Mouse (Mus musculus): Measurements from ENCODE around the gene Tarbp2. TPM values are rescaled to one million over a fixed set of nuclear protein-coding genes. Genes with fewer than 3 reads are reported as not detected.

Gene Tarbp2
- polyA plus RNA-seq, 1 experiment: 121 TPM

DNA sequence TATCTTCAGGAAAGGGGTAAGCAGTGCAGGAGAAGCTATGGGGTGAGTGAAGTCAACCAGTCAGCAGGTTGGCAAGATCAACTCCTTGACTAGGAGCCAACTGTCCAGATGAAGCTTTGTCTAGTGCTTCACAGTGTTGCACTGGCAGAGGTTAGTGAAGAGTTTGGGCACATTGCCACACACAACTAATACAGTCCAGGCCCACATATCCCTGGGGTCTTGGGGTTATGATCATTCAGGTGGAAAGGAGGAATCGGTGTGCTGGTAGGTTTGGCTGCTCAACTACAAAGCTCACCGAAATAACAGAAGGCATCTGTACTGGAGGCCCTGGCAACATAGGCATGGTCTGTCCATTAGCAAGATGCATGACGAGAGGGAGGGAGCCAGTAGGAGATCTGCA is 29.5 kb downstream of the Tarbp2 start:
- TF ChIP-seq CTCF (IDR thresholded peaks at IDR 0.05; ENCODE audit: borderline replicate concordance, insufficient read depth, low read depth, low read length) (no peak), POLR2A (IDR thresholded peaks at IDR 0.05; ENCODE audit: borderline replicate concordance, insufficient read depth, low read length) (no peak)
- WGBS: 8% methylated on average over 3 of the region's 3 CpGs
- no peak overlapping the region for H3K4me3 ChIP-seq (replicated peaks; ENCODE audit: insufficient read depth, low read depth, low read length)
- no peaks in the 10 kb centered on the region for H3K27me3 ChIP-seq (ENCODE audit: control insufficient read depth, insufficient read depth, low read length)
- H3K27ac ChIP-seq (ENCODE audit: insufficient read depth, low read length): peak overlapping the region; percentile 93
- H3K4me1 ChIP-seq (ENCODE audit: control insufficient read depth, insufficient read depth, low read length): peaks cover 29% of the 10 kb centered on the region
- DNase-seq: peak; percentile 89 to 97

DNA sequence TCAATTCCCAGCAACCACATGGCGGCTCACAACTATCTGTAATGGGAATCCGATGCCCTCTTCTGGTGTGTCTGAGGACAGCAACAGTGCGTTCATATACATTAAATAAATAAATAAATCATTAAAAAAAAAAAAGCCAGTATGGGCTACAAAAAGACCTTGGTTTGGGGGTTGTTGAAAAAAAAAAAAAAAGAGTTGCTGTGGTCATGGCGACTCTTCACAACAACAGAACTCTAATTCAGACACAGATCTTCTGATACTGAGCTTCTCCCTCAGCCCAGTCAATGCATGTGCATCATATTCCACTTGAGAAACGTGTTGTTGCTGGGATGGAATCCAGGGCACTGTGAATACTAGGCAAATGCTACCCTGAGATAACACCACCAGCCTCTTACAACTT is 34.6 kb downstream of the Tarbp2 start:
- TF ChIP-seq CTCF (IDR thresholded peaks at IDR 0.05; ENCODE audit: borderline replicate concordance, insufficient read depth, low read depth, low read length) (no peak), POLR2A (IDR thresholded peaks at IDR 0.05; ENCODE audit: borderline replicate concordance, insufficient read depth, low read length) (no peak)
- no peaks in the 10 kb centered on the region for H3K27me3 ChIP-seq (ENCODE audit: control insufficient read depth, insufficient read depth, low read length)
- no peak overlapping the region for H3K4me3 ChIP-seq (replicated peaks; ENCODE audit: insufficient read depth, low read depth, low read length)
- peaks cover 6% of the 10 kb centered on the region; the same call in 1 of the 2 replicates for H3K4me1 ChIP-seq (ENCODE audit: control insufficient read depth, insufficient read depth, low read length)
- H3K27ac ChIP-seq (ENCODE audit: insufficient read depth, low read length): no peak overlapping the region
- no peak for DNase-seq
- WGBS: 91% methylated on average over 5 of the region's 5 CpGs

DNA sequence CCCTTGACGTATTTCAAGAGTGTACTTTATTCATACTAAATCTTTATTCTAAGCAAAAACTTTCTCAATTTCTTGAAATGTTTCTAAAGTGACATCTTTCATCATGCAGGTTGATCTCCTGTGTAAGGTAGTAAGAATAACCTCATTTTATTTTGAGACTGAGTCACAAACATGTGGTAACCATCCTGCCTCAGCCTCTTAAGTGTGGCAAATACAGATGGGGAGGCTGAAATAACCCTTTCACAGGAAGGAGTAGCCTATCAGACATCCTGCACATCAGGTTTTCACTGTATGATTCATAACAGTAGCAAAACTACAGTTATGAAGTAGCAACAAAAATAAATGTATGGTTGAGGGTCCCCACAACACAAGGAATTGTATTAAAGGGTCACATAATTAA is 37.6 kb downstream of the Tarbp2 start:
- Histone ChIP-seq H3K27ac (ENCODE audit: insufficient read depth, low read length) (no peak overlapping the region), H3K27me3 (ENCODE audit: control insufficient read depth, insufficient read depth, low read length) (no peaks in the 10 kb centered on the region), H3K4me3 (replicated peaks; ENCODE audit: insufficient read depth, low read depth, low read length) (no peak overlapping the region), H3K4me1 (ENCODE audit: control insufficient read depth, insufficient read depth, low read length) (no peaks in the 10 kb centered on the region; the same call in 1 of the 2 replicates)
- 100% methylated on average over 1 of the region's 1 CpGs for WGBS
- TF ChIP-seq CTCF (IDR thresholded peaks at IDR 0.05; ENCODE audit: borderline replicate concordance, insufficient read depth, low read depth, low read length) (no peak), POLR2A (IDR thresholded peaks at IDR 0.05; ENCODE audit: borderline replicate concordance, insufficient read depth, low read length) (no peak)
- DNase-seq: no peak

DNA sequence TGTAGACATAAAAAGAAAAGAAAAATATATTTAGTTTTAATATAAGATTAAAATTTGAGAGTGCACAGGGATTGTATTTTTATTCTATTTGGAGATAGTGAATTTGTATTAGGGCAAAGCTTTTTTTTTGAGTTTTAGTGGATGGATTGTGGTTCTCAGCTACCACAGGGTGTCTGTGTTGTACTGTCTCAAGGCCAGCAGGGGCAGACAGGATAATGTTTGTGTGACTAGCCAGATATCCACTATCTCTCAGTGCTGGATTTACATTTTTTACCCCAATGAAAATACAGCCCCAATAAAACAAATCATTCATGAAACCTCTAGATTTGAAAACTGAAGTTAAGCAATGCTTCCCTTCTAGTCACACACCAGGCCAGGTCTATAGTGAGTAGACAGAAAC is 39.6 kb downstream of the Tarbp2 start:
- Histone ChIP-seq H3K4me3 (replicated peaks; ENCODE audit: insufficient read depth, low read depth, low read length) (no peak overlapping the region), H3K4me1 (ENCODE audit: control insufficient read depth, insufficient read depth, low read length) (no peaks in the 10 kb centered on the region; the same call in 1 of the 2 replicates), H3K27me3 (ENCODE audit: control insufficient read depth, insufficient read depth, low read length) (no peaks in the 10 kb centered on the region), H3K27ac (ENCODE audit: insufficient read depth, low read length) (no peak overlapping the region)
- TF ChIP-seq CTCF (IDR thresholded peaks at IDR 0.05; ENCODE audit: borderline replicate concordance, insufficient read depth, low read depth, low read length) (peak; percentile 48), POLR2A (IDR thresholded peaks at IDR 0.05; ENCODE audit: borderline replicate concordance, insufficient read depth, low read length) (no peak)
- DNase-seq: peak in 1 of 2 experiments; percentile 59

DNA sequence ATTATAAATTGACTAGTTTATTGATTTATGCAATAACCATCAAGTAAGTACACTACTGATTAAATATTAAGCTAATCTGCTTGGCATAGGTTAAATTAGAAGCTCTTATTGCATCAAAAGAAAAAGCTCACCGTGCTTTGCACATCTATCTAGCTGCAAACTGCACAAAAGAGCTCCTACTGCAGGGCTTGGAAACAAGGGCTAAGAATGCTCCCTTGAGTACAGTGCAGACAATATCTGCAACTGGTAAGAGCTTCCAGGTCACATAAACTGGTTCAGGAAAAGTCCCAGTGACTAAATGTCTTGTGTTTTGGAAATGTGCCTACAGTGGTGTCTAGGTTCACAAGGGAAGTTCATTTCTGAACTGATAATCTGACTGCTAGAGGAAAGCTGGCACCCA is 44.5 kb downstream of the Tarbp2 start:
- WGBS: 79% methylated on average over 1 of the region's 1 CpGs
- peak overlapping the region; percentile 21; the same call in 1 of the 2 replicates for H3K27ac ChIP-seq (ENCODE audit: insufficient read depth, low read length)

DNA sequence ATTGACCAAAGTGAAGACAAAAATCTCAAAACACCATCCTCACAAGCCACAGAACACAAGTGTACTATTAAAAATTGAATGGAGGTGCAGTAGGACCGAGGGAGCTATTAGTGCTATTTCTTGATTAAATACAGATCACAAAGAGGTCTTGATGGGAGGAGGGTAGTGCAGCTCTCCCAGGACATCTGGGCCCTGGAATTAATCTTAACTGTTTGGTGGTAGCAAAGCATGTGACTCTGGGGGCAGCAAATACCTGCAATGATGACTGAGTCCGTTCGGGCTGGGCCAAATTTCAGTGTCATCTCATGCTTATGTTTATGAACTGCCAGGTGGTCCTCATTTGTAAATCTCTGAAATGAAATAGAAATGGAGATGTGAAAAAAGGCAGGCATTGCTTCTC is 45.1 kb downstream of the Tarbp2 start:
- Histone ChIP-seq H3K4me3 (replicated peaks; ENCODE audit: insufficient read depth, low read depth, low read length) (no peak overlapping the region), H3K27ac (ENCODE audit: insufficient read depth, low read length) (peak overlapping the region; percentile 66), H3K4me1 (ENCODE audit: control insufficient read depth, insufficient read depth, low read length) (peaks cover 2% of the 10 kb centered on the region; the same call in 1 of the 2 replicates), H3K27me3 (ENCODE audit: control insufficient read depth, insufficient read depth, low read length) (no peaks in the 10 kb centered on the region)
- WGBS: 72% methylated on average over 3 of the region's 3 CpGs
- DNase-seq: no peak
- no peak for TF ChIP-seq CTCF (IDR thresholded peaks at IDR 0.05; ENCODE audit: borderline replicate concordance, insufficient read depth, low read depth, low read length)
- TF ChIP-seq POLR2A (IDR thresholded peaks at IDR 0.05; ENCODE audit: borderline replicate concordance, insufficient read depth, low read length): no peak

More for the DNA sequence above, 44.5 kb downstream of the Tarbp2 start:
- no peak for DNase-seq
- Histone ChIP-seq H3K27me3 (ENCODE audit: control insufficient read depth, insufficient read depth, low read length) (no peaks in the 10 kb centered on the region), H3K4me3 (replicated peaks; ENCODE audit: insufficient read depth, low read depth, low read length) (no peak overlapping the region), H3K4me1 (ENCODE audit: control insufficient read depth, insufficient read depth, low read length) (peaks cover 2% of the 10 kb centered on the region; the same call in 1 of the 2 replicates)
- TF ChIP-seq CTCF (IDR thresholded peaks at IDR 0.05; ENCODE audit: borderline replicate concordance, insufficient read depth, low read depth, low read length): no peak
- TF ChIP-seq POLR2A (IDR thresholded peaks at IDR 0.05; ENCODE audit: borderline replicate concordance, insufficient read depth, low read length): no peak

DNA sequence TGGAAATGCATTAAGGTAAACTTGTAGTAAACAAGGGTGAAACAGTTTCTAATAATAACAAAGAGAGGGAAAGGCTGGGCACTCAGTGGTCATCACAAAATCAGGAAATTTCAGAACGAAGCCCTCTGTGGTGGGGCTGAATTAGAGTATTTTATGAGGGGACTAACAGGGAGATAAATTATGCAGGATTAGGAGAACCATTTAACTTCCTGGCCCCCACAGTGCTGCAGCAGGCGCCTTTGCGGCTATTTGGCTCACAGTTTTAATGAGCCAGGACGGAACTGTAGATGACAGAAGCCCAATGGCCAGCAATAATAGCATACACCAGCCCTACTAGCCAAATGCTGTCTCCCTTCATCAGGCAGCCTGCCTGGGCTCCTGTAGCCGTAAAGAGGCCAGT is 45.7 kb downstream of the Tarbp2 start:
- Histone ChIP-seq H3K4me3 (replicated peaks; ENCODE audit: insufficient read depth, low read depth, low read length) (no peak overlapping the region), H3K27ac (ENCODE audit: insufficient read depth, low read length) (peak overlapping the region; percentile 66; the same call in 1 of the 2 replicates)
- 10% methylated on average over 5 of the region's 5 CpGs for WGBS

DNA sequence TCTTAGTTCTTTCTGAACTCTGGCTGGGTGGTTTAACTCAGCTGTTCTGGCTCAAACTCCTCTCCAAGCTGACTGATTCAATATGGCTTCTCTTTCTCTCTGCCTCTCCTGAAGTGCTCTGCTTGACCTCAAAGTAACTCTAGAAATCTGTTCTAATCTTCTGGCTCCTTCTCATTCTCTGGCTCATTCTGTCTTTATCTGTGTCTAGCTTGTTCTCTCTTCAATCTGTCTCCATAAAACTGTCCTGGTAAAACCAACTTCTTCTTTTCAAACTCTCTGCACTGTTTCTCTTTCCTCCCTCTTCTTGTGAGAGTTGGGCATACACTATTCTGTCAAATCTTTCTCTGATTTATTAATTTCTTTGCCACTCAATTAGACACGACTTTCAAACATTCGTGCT is 49.9 kb downstream of the Tarbp2 start:
- no peaks in the 10 kb centered on the region for H3K27me3 ChIP-seq (ENCODE audit: control insufficient read depth, insufficient read depth, low read length)
- H3K4me3 ChIP-seq (replicated peaks; ENCODE audit: insufficient read depth, low read depth, low read length): no peak overlapping the region
- H3K27ac ChIP-seq (ENCODE audit: insufficient read depth, low read length): no peak overlapping the region
- WGBS: 91% methylated on average over 2 of the region's 2 CpGs
- no peak for TF ChIP-seq POLR2A (IDR thresholded peaks at IDR 0.05; ENCODE audit: borderline replicate concordance, insufficient read depth, low read length)
- no peak for TF ChIP-seq CTCF (IDR thresholded peaks at IDR 0.05; ENCODE audit: borderline replicate concordance, insufficient read depth, low read depth, low read length)
- DNase-seq: no peak
- peaks cover 2% of the 10 kb centered on the region; the same call in 1 of the 2 replicates for H3K4me1 ChIP-seq (ENCODE audit: control insufficient read depth, insufficient read depth, low read length)

More for the DNA sequence above, 45.7 kb downstream of the Tarbp2 start:
- DNase-seq: peak in 1 of 2 experiments; percentile 65
- TF ChIP-seq CTCF (IDR thresholded peaks at IDR 0.05; ENCODE audit: borderline replicate concordance, insufficient read depth, low read depth, low read length) (no peak), POLR2A (IDR thresholded peaks at IDR 0.05; ENCODE audit: borderline replicate concordance, insufficient read depth, low read length) (no peak)
- Histone ChIP-seq H3K4me1 (ENCODE audit: control insufficient read depth, insufficient read depth, low read length) (peaks cover 2% of the 10 kb centered on the region; the same call in 1 of the 2 replicates), H3K27me3 (ENCODE audit: control insufficient read depth, insufficient read depth, low read length) (no peaks in the 10 kb centered on the region)
